Mouse (Mus musculus): ENCODE results near the gene Muc20. TPM values are rescaled to one million over a fixed set of nuclear protein-coding genes. Genes with fewer than 3 reads are reported as not detected.

Muc20 gene
- polyA plus RNA-seq (2017; shearing (Covaris generic)): not detected

DNA sequence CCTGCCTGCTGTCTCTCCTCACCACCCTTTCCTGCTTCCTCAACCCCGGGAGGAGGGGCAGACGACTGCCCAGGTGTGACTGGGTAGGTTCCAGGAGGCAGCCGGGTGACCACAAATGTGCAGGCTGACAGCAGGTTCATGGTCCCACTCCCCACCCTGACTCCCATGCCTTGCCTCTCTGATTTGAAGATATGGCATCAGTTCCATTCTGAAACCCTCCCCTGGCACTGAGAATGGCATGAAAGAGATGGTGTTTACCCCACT lies at the start of gene Muc20:
TSS of gene Muc20 (minus strand) at position 10 of the 264 bp plus-strand sequence.

DNA sequence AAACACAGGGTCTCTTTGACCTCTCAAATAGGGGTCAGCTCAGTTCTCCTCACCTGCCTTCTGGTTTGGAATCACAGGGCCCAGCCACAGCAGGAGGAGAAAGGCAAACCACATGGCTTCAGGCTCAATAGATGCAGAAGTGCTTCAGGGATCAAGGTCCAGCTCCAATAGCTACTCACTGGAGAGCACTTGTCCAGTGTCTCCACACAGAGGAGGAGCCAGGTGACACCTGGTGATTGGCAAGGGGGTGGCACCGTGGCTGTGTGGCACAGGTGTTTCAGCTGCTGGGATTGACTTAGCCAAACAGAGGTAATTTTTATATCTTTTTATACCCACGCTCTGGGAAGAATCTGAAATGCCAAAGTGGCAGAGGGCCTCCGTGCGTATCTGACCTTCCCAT lies 13.1 kb upstream of the Muc20 start, which contains the start of gene Smbd1:
TSS of gene Smbd1 (minus strand) at position 157 of the 400 bp plus-strand sequence.

DNA sequence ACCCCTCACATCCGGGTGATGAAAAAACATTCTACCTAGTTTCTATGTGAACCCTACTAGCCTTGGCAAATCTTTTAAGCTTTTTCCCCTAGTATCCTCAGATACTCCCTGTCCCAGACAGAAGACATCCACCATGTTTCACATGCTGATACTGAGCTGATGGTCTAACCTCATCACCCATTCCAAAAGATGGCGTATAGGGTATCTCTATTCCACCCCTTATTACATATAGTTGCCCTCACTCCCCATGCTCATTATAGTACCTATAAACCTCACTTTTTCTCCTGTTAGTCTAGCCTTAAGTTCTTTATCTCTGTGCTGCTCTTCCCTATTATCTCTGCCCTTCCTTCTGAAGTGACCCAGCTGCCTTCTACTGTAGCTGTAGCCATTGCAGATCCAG lies 61.6 kb downstream of the Muc20 start, which contains the start of gene Muc4:
TSS of gene Muc4 (plus strand) at position 301 of the 400 bp plus-strand sequence.

Other genes with a start within 250 kb of the Muc20 start
- 51.5 TPM for gene Tfrc, start 188.5 kb downstream of the Muc20 start, polyA plus RNA-seq (2017; shearing (Covaris generic))
- 15.0 TPM for gene Tnk2, start 153.6 kb downstream of the Muc20 start, polyA plus RNA-seq (2017; shearing (Covaris generic))
- 0.05 TPM for gene Muc4, start 61.5 kb downstream of the Muc20 start, polyA plus RNA-seq (2017; shearing (Covaris generic))
- gene Smbd1, start 13.0 kb upstream of the Muc20 start, polyA plus RNA-seq (2017; shearing (Covaris generic)): not detected
- 62.3 TPM for gene Fyttd1, start 80.1 kb upstream of the Muc20 start, polyA plus RNA-seq (2017; shearing (Covaris generic))
- 11.1 TPM for gene Rubcn, start 80.3 kb upstream of the Muc20 start, polyA plus RNA-seq (2017; shearing (Covaris generic))
- gene Lrch3, start 116.7 kb upstream of the Muc20 start, polyA plus RNA-seq (2017; shearing (Covaris generic)): 70.9 TPM

All from effector memory CD4-positive, alpha-beta T cell, adult 5 months (primary cell).